Mouse (Mus musculus) intestine, embryonic 16.5 days (tissue): ENCODE data around the gene Pdzd2. TPM values are rescaled to one million over a fixed set of nuclear protein-coding genes. Genes with fewer than 3 reads are reported as not detected.

ENCODE experiments used
- ATAC-seq: fragments of 200-750 bp; cut with Nextera tagmentation; 2 replicates; pipeline ENCODE4 v1.8.0; 2017; ENCODE audit warnings: moderate TSS enrichment, moderate library complexity
- H3K27ac ChIP-seq: fragments of 300-500 bp; sonication (generic); 2 replicates; pipeline ENCODE4 v1.5.1; 2014; ENCODE audit warnings: mild to moderate bottlenecking, low read length
- H3K27me3 ChIP-seq: fragments of 300-500 bp; sonication (generic); replicated peaks from 2 replicates; pipeline ENCODE4 v1.6.1; 2014; ENCODE audit warnings: low read length, control low read depth, mixed read lengths; ENCODE audit not compliant: control insufficient read depth, insufficient read depth
- H3K36me3 ChIP-seq: fragments of 300-500 bp; sonication (generic); 2 replicates; pipeline ENCODE4 v1.6.1; 2014; ENCODE audit warnings: low read length, control low read depth; ENCODE audit not compliant: control insufficient read depth, insufficient read depth
- H3K4me1 ChIP-seq: fragments of 300-500 bp; sonication (generic); 2 replicates; pipeline ENCODE4 v1.6.1; 2014; ENCODE audit warnings: low read length, control low read depth, mixed read lengths; ENCODE audit not compliant: control insufficient read depth, insufficient read depth
- H3K4me2 ChIP-seq: fragments of 300-500 bp; sonication (generic); 2 replicates; pipeline ENCODE4 v1.6.1; 2014; ENCODE audit warnings: low read depth, low read length, control low read depth
- H3K4me3 ChIP-seq: fragments of 300-500 bp; sonication (generic); 2 replicates; pipeline ENCODE4 v1.5.1; 2014; ENCODE audit warnings: mild to moderate bottlenecking, low read length
- H3K9ac ChIP-seq: fragments of 300-500 bp; sonication (generic); 2 replicates; pipeline ENCODE4 v1.6.1; 2014; ENCODE audit warnings: low read depth, low read length
- H3K9me3 ChIP-seq: fragments of 300-500 bp; sonication (generic); 2 replicates; pipeline ENCODE4 v1.6.1; 2016; ENCODE audit warnings: low read length, control low read depth; ENCODE audit not compliant: control insufficient read depth
- WGBS: fragments of 180-500 bp; shearing (Covaris S2); extraction: QIAGEN DNeasy Blood & Tissue Kit; methylation state at CpG from one replicate; pipeline ENCODE4 v1.1.7; 2014; 5-methylcytosine and 5-hydroxymethylcytosine counted together
- polyA plus RNA-seq: library from polyadenylated mRNA; unstranded; fragments of >200 nt; fragmentation: Nextera tagmentation; extraction: Ambion mirVana; gene quantifications from 2 replicates; pipeline ENCODE4 v1.2.1, GENCODE M21; 2015

Pdzd2 gene
- polyA plus RNA-seq, 1 experiment from 2014 or later: 9.1 TPM

DNA sequence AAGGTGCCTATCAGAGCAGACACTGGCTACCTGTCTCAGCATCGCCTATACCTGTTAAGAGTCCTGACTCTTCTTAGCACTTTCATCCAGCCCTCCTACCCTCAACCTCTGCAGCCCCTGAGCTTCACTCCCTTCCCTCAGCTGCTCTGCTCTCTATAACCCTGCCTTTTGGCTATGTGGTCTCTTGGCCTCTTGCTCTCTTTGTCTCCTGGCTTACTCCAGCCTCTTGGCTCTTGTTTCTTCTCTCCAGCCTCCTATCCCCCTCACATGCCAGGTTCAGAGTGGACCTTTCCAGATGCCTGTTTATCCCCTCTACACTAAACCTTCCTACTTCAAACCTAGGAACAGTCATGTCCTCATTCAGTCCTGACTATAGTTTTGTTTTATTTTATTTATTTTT, 415.4 kb downstream of the Pdzd2 start:
- H3K9ac ChIP-seq: no peak overlapping the region
- WGBS: 96% methylated on average over 1 of the region's 1 CpGs

DNA sequence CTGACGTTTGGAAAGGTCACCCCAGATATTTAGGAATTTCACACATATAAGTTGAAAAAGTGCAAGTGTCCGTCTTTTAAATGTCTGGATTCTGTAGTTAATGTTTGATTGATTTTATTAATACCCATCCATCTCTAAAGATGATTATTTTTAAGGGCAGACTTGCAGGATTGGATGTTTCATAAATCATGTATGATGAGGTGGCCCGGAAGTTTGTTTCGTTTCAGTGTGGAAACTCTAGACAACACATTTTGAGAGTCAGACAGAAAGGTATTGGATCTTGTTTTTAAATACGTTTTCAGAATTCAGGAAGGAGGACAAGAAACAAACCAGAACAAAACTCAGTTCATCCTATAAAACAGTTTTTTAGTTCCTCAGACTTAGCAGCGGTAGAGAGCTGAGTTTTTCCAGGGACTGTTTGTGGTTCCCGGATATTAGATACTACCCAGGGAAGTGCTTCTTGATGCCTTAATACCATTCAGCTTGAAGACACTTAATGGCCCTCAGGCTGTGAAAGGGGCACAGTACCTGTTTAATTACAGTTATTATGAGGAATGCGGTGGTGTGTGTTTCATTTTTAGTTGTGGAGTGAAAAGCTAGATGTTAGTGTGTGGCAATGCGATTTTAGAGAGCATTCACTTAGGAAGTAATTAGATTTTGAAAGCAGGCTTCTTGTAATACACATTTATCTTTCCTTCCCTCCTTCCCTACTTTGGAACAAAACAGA, 416.9 kb downstream of the Pdzd2 start:
- H3K9me3 ChIP-seq: no peaks in the 10 kb centered on the region
- no peak overlapping the region for H3K27ac ChIP-seq
- peak overlapping the region; percentile 99 for H3K9ac ChIP-seq
- ATAC-seq: no peak
- H3K36me3 ChIP-seq: no peaks in the 10 kb centered on the region
- H3K27me3 ChIP-seq: no peaks in the 10 kb centered on the region
- WGBS: 11% methylated on average over 9 of the region's 9 CpGs
- H3K4me1 ChIP-seq: peaks cover 11% of the 10 kb centered on the region
- H3K4me3 ChIP-seq: peak overlapping the region; percentile 98
- H3K4me2 ChIP-seq: peak overlapping the region; percentile 83

More for the DNA sequence above, 415.4 kb downstream of the Pdzd2 start:
- peaks cover 11% of the 10 kb centered on the region for H3K4me1 ChIP-seq
- H3K27ac ChIP-seq: no peak overlapping the region
- H3K27me3 ChIP-seq: no peaks in the 10 kb centered on the region
- no peak for ATAC-seq
- H3K4me2 ChIP-seq: no peak overlapping the region
- H3K9me3 ChIP-seq: no peaks in the 10 kb centered on the region
- H3K36me3 ChIP-seq: no peaks in the 10 kb centered on the region
- H3K4me3 ChIP-seq: no peak overlapping the region

DNA sequence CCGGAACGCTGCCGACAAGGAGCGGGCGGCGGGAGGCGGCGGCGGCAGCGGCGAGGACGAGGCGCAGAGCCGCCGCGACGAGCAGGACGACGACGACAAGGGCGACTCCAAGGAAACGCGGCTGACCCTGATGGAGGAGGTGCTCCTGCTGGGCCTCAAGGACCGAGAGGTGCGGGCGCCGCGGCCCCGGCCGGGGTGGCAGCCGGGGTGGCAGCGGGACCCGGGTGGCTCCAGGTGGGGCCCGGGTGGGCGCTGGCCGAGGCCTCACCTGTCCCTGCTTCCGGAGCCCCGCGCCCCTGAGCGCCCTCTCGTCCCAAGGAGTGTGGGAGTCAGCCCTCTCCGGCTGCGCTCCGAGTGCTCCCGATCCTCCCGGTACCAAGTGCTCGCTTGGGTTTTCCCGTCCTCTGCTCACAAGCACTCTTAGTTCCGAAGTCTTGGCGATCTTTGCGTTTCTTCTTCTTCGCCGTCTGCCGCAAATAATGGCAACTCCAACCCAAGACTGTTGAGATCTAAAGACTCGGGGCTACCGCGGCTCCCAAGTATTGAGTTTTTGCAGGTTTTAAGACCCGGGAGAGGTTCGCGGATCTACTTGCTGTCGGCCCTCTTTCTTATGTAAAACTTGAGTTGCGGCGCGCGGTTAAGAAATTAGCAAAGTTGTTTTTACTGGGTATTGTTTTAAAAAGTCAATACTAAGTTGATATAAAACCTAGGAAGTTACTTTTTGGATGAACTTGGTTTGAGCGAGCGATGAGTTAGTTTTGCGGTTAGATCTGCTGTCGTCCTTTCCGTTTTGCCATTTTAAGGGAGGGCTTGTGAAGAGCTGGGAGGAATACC, 417.7 kb downstream of the Pdzd2 start, which contains the start of gene 1810049J17Rik:
Gene 1810049J17Rik, minus strand, starts transcription at position 112 of the 834 bp plus-strand sequence.
- under 1% methylated on average over 70 of the region's 70 CpGs for WGBS
- ATAC-seq: peak; percentile 45

DNA sequence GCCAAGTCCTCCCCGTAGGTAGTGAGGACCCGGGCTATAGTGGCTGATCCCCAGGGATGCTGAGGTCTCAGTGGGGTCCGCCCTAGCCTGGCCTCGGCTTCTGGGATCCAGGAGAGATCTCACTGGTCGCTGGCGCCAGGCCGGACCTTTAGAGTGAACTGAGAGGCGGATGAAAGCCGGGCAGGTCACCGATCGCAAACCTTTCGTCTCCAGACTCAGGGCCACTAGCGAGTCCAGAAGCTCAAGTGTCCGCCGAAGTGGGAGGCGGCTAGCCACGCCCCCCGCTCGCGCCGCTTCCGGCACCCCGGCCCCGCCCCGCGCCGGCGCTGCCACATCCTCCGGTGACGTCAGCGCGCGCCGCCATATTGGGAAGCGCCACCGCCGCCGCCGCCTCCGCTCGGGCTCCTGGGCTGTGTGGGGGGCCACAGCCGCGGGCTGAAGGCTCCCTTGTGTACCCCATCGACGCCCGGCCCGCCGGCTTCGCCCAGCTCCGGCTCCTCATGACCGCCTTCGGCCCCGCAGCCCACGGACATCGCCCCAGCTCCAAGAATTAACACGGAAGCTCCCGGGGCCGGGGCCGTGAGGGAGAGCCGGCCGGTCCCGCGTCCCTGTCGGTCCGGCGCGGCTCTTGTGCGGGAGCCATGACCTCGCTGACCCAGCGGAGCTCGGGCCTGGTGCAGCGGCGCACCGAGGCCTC, 418.5 kb downstream of the Pdzd2 start, which contains the start of gene Golph3:
Gene Golph3, plus strand, starts transcription at position 360 of the 697 bp plus-strand sequence.
- peak; percentile 96 for ATAC-seq
- peaks cover 11% of the 10 kb centered on the region for H3K4me1 ChIP-seq
- H3K27ac ChIP-seq: peak within 1 kb of the TSS; percentile 95
- H3K4me2 ChIP-seq: peak within 1 kb of the TSS; percentile 83
- H3K9me3 ChIP-seq: no peaks in the 10 kb centered on the region
- under 1% methylated on average over 74 of the region's 74 CpGs for WGBS
- no peaks in the 10 kb centered on the region for H3K27me3 ChIP-seq
- no peaks in the 10 kb centered on the region for H3K36me3 ChIP-seq
- peak within 1 kb of the TSS; percentile 99 for H3K9ac ChIP-seq
- peak within 1 kb of the TSS; percentile 98 for H3K4me3 ChIP-seq

More for the DNA sequence above, 417.7 kb downstream of the Pdzd2 start, which contains the start of gene 1810049J17Rik:
- peak within 1 kb of the TSS; percentile 98 for H3K4me3 ChIP-seq
- H3K9me3 ChIP-seq: no peaks in the 10 kb centered on the region
- H3K27me3 ChIP-seq: no peaks in the 10 kb centered on the region
- peaks cover 11% of the 10 kb centered on the region for H3K4me1 ChIP-seq
- peak within 1 kb of the TSS; percentile 99 for H3K9ac ChIP-seq
- H3K4me2 ChIP-seq: peak within 1 kb of the TSS; percentile 83
- H3K36me3 ChIP-seq: no peaks in the 10 kb centered on the region
- peak within 1 kb of the TSS; percentile 95 for H3K27ac ChIP-seq

DNA sequence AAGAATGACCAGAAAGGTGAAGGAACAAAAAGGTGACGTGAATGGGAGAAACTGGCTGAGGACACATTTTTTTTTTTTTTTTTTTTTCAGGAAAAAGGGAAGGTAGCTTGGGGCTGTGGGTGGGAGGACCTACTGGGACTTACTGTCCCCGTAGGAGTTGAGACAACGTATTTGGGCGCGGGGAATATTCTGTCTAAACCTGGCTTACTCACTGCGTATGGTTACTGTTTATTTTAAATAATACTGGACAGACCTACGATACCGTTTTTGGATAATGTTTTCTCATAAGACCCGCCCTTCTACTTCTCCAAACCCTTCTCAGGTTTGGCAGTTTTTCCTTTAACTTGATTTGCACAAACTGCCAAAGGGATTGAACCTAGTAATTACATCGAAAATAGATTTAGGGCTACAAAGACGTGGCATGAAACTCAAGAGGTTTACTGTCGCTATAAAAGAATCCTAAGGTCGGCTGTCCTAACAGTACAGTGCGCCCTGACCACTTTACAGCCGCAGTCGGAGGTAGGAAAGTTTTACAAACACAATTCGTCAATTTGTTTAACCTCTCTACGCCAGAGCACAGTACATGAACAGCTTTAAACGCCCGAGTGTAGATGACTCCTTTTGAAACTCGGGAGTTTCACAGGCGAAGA, 419.2 kb downstream of the Pdzd2 start:
- Histone ChIP-seq H3K4me3 (peak overlapping the region; percentile 98), H3K36me3 (no peaks in the 10 kb centered on the region), H3K4me1 (peaks cover 11% of the 10 kb centered on the region), H3K9ac (peak overlapping the region; percentile 79), H3K9me3 (no peaks in the 10 kb centered on the region), H3K4me2 (peak overlapping the region; percentile 72), H3K27me3 (no peaks in the 10 kb centered on the region), H3K27ac (peak overlapping the region; percentile 74; the same call in 1 of the 2 replicates)
- whole genome bisulfite sequencing: 3% methylated on average over 22 of the region's 22 CpGs
- ATAC-seq: no peak

DNA sequence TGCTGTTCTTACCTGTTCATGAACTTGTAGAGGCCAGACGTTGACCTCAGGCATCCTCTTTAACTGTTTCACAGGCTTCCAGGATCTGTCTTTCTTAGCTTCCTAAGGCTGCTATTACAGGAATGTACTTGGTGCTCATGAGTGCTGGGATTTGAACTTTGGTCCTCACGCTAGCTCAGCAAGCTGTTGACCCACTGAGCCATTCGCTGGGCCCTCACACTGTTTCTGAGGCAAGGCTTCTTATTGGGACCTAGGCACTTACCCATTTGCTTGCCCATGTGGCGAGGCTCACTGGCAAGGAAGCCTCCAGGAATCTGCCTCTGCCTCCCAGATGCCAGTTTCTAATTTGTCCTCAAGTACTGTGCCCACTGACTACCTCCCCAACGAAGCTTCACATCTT, 419.8 kb downstream of the Pdzd2 start:
- Histone ChIP-seq H3K27ac (no peak overlapping the region), H3K9me3 (no peaks in the 10 kb centered on the region), H3K4me3 (no peak overlapping the region), H3K27me3 (no peaks in the 10 kb centered on the region), H3K36me3 (no peaks in the 10 kb centered on the region), H3K4me2 (0 out of 2 replicates have a peak overlapping the region, but pooled peaks have one; percentile 72), H3K9ac (no peak overlapping the region), H3K4me1 (peaks cover 11% of the 10 kb centered on the region)
- WGBS: 50% methylated on average over 5 of the region's 5 CpGs
- no peak for ATAC-seq

DNA sequence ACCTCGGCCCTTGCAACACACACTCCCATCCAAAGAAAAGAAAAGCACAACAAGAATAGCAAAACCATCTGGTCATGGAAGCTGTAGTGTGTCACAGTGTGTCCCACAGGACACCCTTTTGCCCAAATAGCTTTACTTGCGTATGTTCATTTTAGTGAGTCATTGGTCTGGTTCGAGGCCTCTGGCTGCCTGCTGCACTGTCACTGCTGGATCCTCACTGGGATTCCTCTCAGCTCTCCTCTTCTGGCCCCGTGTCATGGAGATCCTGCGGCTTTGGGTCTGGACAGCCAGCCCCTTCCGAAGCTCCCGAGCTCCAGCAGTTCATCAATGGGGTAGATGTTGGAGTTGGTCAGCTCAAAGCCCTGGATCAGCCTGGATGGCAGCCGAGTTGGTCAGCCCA, 421.3 kb downstream of the Pdzd2 start:
- Histone ChIP-seq H3K4me2 (no peak overlapping the region), H3K4me3 (no peak overlapping the region), H3K27ac (no peak overlapping the region), H3K36me3 (no peaks in the 10 kb centered on the region), H3K27me3 (no peaks in the 10 kb centered on the region), H3K9ac (no peak overlapping the region), H3K9me3 (no peaks in the 10 kb centered on the region), H3K4me1 (0 out of 2 replicates have a peak, but pooled peaks cover 3% of the 10 kb centered on the region)
- WGBS: 79% methylated on average over 8 of the region's 8 CpGs
- ATAC-seq: no peak

DNA sequence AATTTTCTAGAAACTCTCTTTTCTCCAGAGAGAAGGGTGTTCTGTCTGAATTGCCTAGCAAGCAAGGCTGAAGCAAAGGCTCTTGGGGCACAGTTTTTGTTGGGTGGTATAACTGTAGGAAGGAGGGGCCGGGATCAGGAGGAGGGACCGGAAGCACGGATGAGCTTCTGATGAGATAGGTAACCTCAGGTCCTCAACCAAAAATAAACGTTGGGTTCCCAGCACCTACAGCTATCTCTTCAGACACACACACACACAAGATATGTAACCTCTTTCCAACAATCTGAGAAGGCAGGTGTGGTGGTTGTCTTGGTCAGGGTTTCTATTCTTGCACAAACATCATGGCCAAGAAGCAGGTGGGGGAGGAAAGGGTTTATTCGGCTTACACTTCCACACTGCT, 422.4 kb downstream of the Pdzd2 start:
- ATAC-seq: no peak
- WGBS: 77% methylated on average over 5 of the region's 5 CpGs
- Histone ChIP-seq H3K4me2 (no peak overlapping the region), H3K27me3 (no peaks in the 10 kb centered on the region), H3K4me3 (no peak overlapping the region), H3K9ac (no peak overlapping the region), H3K27ac (no peak overlapping the region), H3K9me3 (no peaks in the 10 kb centered on the region), H3K36me3 (no peaks in the 10 kb centered on the region), H3K4me1 (no peaks in the 10 kb centered on the region)
